Comparison of ENCODE assay signal across 8 mouse cellular contexts in genomic region chr5:122158557-122159515, GRCm38 (mm10). TPM values are rescaled to one million over a fixed set of nuclear protein-coding genes. Genes with fewer than 3 reads are reported as not detected.
DNase-seq lines count a peak whose midpoint lies in the region; ATAC-seq and TF ChIP-seq lines count a peak whose summit lies in the region.

No protein-coding gene starts in this region.

- ATAC-seq in hindbrain, embryonic 12.5 days (ENCODE audit: low FRiP score), result peak; percentile 45
- no peak; the same call in 1 of the 2 replicates for ATAC-seq in liver, embryonic 14.5 days (ENCODE audit: insufficient read depth)
- peak; percentile 38 for ATAC-seq in neural tube, embryonic 14.5 days (ENCODE audit: low read depth)

- TF ChIP-seq POLR2A in brain, embryonic 14.5 days (IDR thresholded peaks at IDR 0.05; ENCODE audit: borderline replicate concordance, extremely low read depth, insufficient read depth, insufficient read length, poor library complexity, severe bottlenecking), result no peak

- H3K9ac ChIP-seq in hindbrain, embryonic 12.5 days, result peak overlapping the region; percentile 98
- peak overlapping the region; percentile 98 for H3K9ac ChIP-seq in liver, embryonic 14.5 days (replicated peaks)
- H3K9ac ChIP-seq in neural tube, embryonic 14.5 days (replicated peaks; ENCODE audit: low read depth, low read length), result peak overlapping the region; percentile 96

- H3K9me3 ChIP-seq in hindbrain, embryonic 12.5 days (replicated peaks), result no peaks in the 10 kb centered on the region
- no peaks in the 10 kb centered on the region for H3K9me3 ChIP-seq in liver, embryonic 14.5 days (ENCODE audit: control insufficient read depth, low read length)
- no peaks in the 10 kb centered on the region for H3K9me3 ChIP-seq in neural tube, embryonic 14.5 days (ENCODE audit: control insufficient read depth, low read length)

- H3K4me3 ChIP-seq in left cerebral cortex, adult 2 months, result peak overlapping the region; percentile 99
- peak overlapping the region; percentile 91 for H3K4me3 ChIP-seq in hindbrain, embryonic 12.5 days
- H3K4me3 ChIP-seq in liver, embryonic 14.5 days (ENCODE audit: insufficient read depth in 1 of 2, low read depth in 2 of 2, low read length in 2 of 2), result peak overlapping the region; percentile 84 to 93
- peak overlapping the region; percentile 83 for H3K4me3 ChIP-seq in neural tube, embryonic 14.5 days (ENCODE audit: low read depth, low read length)

- peaks cover 55% of the 10 kb centered on the region for H3K4me1 ChIP-seq in hindbrain, embryonic 12.5 days
- H3K4me1 ChIP-seq in liver, embryonic 14.5 days (replicated peaks; ENCODE audit: control insufficient read depth in 2 of 2, insufficient read depth in 2 of 2, low read length in 1 of 2), result peaks cover 20 to 51% of the 10 kb centered on the region in 2 experiments
- H3K4me1 ChIP-seq in neural tube, embryonic 14.5 days (ENCODE audit: control insufficient read depth, insufficient read depth, low read length), result peaks cover 44% of the 10 kb centered on the region

- no peak for TF ChIP-seq CTCF in left cerebral cortex, adult 2 months (IDR thresholded peaks at IDR 0.05)
- no peak for TF ChIP-seq CTCF in brain, embryonic 14.5 days (IDR thresholded peaks at IDR 0.05; ENCODE audit: borderline replicate concordance, extremely low read depth, insufficient read depth, insufficient read length)
- no peak for TF ChIP-seq CTCF in liver, embryonic 14.5 days (IDR thresholded peaks at IDR 0.05; ENCODE audit: low read depth)

- H3K27me3 ChIP-seq in hindbrain, embryonic 12.5 days, result 0 out of 2 replicates have a peak, but pooled peaks cover 2% of the 10 kb centered on the region
- no peaks in the 10 kb centered on the region for H3K27me3 ChIP-seq in liver, embryonic 14.5 days (ENCODE audit: control insufficient read depth, insufficient read depth, low read length)
- no peaks in the 10 kb centered on the region for H3K27me3 ChIP-seq in neural tube, embryonic 14.5 days (ENCODE audit: control insufficient read depth, insufficient read depth, low read length)

- peak overlapping the region; percentile 98 for H3K27ac ChIP-seq in left cerebral cortex, adult 2 months
- peak overlapping the region; percentile 82 for H3K27ac ChIP-seq in hindbrain, embryonic 12.5 days
- peak overlapping the region; percentile 47 for H3K27ac ChIP-seq in liver, embryonic 14.5 days
- peak overlapping the region; percentile 87 for H3K27ac ChIP-seq in neural tube, embryonic 14.5 days (ENCODE audit: low read depth, low read length)

- WGBS in hindbrain, embryonic 12.5 days, result 2% methylated on average over 42 of the region's 42 CpGs
- WGBS in liver, embryonic 14.5 days (ENCODE audit: insufficient replicate concordance), result 1% methylated on average over 42 of the region's 42 CpGs
- 2% methylated on average over 42 of the region's 42 CpGs for WGBS in neural tube, embryonic 14.5 days

- no peak for DNase-seq in left cerebral cortex, adult 2 months (ENCODE audit: extremely low spot score in 1 of 2, low spot score in 2 of 2)
- no peak for DNase-seq in left cerebral cortex, adult 18-20 months (ENCODE audit: low spot score in 2 of 2)
- DNase-seq in brain, embryonic 14.5 days (ENCODE audit: low read depth), result peak; percentile 59
- DNase-seq in liver, embryonic 14.5 days (ENCODE audit: low read depth in 3 of 3, low spot score in 3 of 3), result no peak
- DNase-seq in ovary, adult 18-20 months (ENCODE audit: low spot score), result no peak
- no peak for DNase-seq in left cerebral cortex, adult 8-10 months (ENCODE audit: low spot score in 2 of 2)

- H3K4me2 ChIP-seq in hindbrain, embryonic 12.5 days (replicated peaks), result peak overlapping the region; percentile 87
- peak overlapping the region; percentile 96 for H3K4me2 ChIP-seq in liver, embryonic 14.5 days (ENCODE audit: low read depth)
- peak overlapping the region; percentile 88 for H3K4me2 ChIP-seq in neural tube, embryonic 14.5 days (ENCODE audit: low read depth, low read length)

- H3K36me3 ChIP-seq in hindbrain, embryonic 12.5 days, result peaks cover 30% of the 10 kb centered on the region
- H3K36me3 ChIP-seq in liver, embryonic 14.5 days (replicated peaks; ENCODE audit: control insufficient read depth, insufficient read depth, low read depth), result peaks cover 36% of the 10 kb centered on the region
- peaks cover 6% of the 10 kb centered on the region; the same call in 1 of the 2 replicates for H3K36me3 ChIP-seq in neural tube, embryonic 14.5 days (ENCODE audit: control insufficient read depth, insufficient read depth, low read length)

- TF ChIP-seq EP300 in liver, embryonic 14.5 days (IDR thresholded peaks at IDR 0.05; ENCODE audit: low read depth), result no peak

- intact Hi-C loops in left cerebral cortex, adult 2 months (cut with DNase I), result no loop called here

RNA-seq across cellular contexts. Expression of gene Ppp1cc, which starts 0.8 kb away (rescaled TPM):
- 100 to 1,000 TPM; 176 to 195 TPM for total RNA-seq in left cerebral cortex, adult 2 months (2021)
- 100 to 1,000 TPM; 190 to 202 TPM for total RNA-seq in left cerebral cortex, adult 18-20 months (2021)
- polyA plus RNA-seq in brain, embryonic 14.5 days (2012; rRNA removed), result 270 and 345 TPM in 2 replicates
- 286 and 293 TPM in 2 replicates for polyA plus RNA-seq in hindbrain, embryonic 12.5 days (2016; fragmentation: Nextera tagmentation; extraction: Ambion mirVana)
- polyA plus RNA-seq in liver, embryonic 14.5 days (2012; rRNA removed), result 84.5 and 119 TPM in 2 replicates
- 139 and 165 TPM in 2 replicates for polyA plus RNA-seq in liver, embryonic 14.5 days (2014; fragmentation: Nextera tagmentation; extraction: Ambion mirVana)
- polyA plus RNA-seq in neural tube, embryonic 14.5 days (2014; fragmentation: Nextera tagmentation; extraction: Ambion mirVana), result 198 and 202 TPM in 2 replicates
- 100 to 1,000 TPM; 197 to 231 (median 211) TPM for total RNA-seq in left cerebral cortex, adult 8-10 months (2022)

RNA-seq across cellular contexts. Expression of gene Ccdc63, which starts 18.2 kb away (rescaled TPM):
- total RNA-seq in left cerebral cortex, adult 2 months (2021), result 1 to 10 TPM in 1 of 2 experiments, under 1 TPM in 1; 0.66 to 1.1 TPM
- under 1 TPM; 0.82 to 0.84 TPM for total RNA-seq in left cerebral cortex, adult 18-20 months (2021)
- polyA plus RNA-seq in brain, embryonic 14.5 days (2012; rRNA removed), result 0.07 and 0.24 TPM in 2 replicates
- polyA plus RNA-seq in hindbrain, embryonic 12.5 days (2016; fragmentation: Nextera tagmentation; extraction: Ambion mirVana), result not detected in 2 replicates
- 0.01 and 0.13 TPM in 2 replicates for polyA plus RNA-seq in liver, embryonic 14.5 days (2012; rRNA removed)
- not detected in 2 replicates for polyA plus RNA-seq in liver, embryonic 14.5 days (2014; fragmentation: Nextera tagmentation; extraction: Ambion mirVana)
- polyA plus RNA-seq in neural tube, embryonic 14.5 days (2014; fragmentation: Nextera tagmentation; extraction: Ambion mirVana), result 0.13 TPM in 1 of 2 replicates, not detected in the other
- 1 to 10 TPM in 1 of 4 experiments, under 1 TPM in 3; 0.53 to 1.4 (median 0.68) TPM for total RNA-seq in left cerebral cortex, adult 8-10 months (2022)

RNA-seq across cellular contexts. Expression of gene Hvcn1, which starts 47.8 kb away (rescaled TPM):
- 1 to 10 TPM; 2.1 to 2.2 TPM for total RNA-seq in left cerebral cortex, adult 2 months (2021)
- 1 to 10 TPM; 2.6 to 4.3 TPM for total RNA-seq in left cerebral cortex, adult 18-20 months (2021)
- 2.3 and 2.4 TPM in 2 replicates for polyA plus RNA-seq in brain, embryonic 14.5 days (2012; rRNA removed)
- polyA plus RNA-seq in hindbrain, embryonic 12.5 days (2016; fragmentation: Nextera tagmentation; extraction: Ambion mirVana), result 6.5 and 6.7 TPM in 2 replicates
- polyA plus RNA-seq in liver, embryonic 14.5 days (2012; rRNA removed), result 1.2 and 1.3 TPM in 2 replicates
- 1.5 and 1.6 TPM in 2 replicates for polyA plus RNA-seq in liver, embryonic 14.5 days (2014; fragmentation: Nextera tagmentation; extraction: Ambion mirVana)
- polyA plus RNA-seq in neural tube, embryonic 14.5 days (2014; fragmentation: Nextera tagmentation; extraction: Ambion mirVana), result 0.72 and 0.84 TPM in 2 replicates
- 10 to 100 TPM in 1 of 4 experiments, 1 to 10 TPM in 3; 4.2 to 11.2 (median 6.9) TPM for total RNA-seq in left cerebral cortex, adult 8-10 months (2022)

RNA-seq across cellular contexts. Expression of gene Myl2, which starts 58.1 kb away (rescaled TPM):
- total RNA-seq in left cerebral cortex, adult 2 months (2021), result 1 to 10 TPM in 1 of 2 experiments, under 1 TPM in 1; 0.86 to 1.4 TPM
- total RNA-seq in left cerebral cortex, adult 18-20 months (2021), result 1 to 10 TPM; 1.3 to 2.0 TPM
- 0.26 and 0.32 TPM in 2 replicates for polyA plus RNA-seq in brain, embryonic 14.5 days (2012; rRNA removed)
- polyA plus RNA-seq in hindbrain, embryonic 12.5 days (2016; fragmentation: Nextera tagmentation; extraction: Ambion mirVana), result 2.5 and 3.0 TPM in 2 replicates
- 0.10 TPM in 1 of 2 replicates, not detected in the other for polyA plus RNA-seq in liver, embryonic 14.5 days (2012; rRNA removed)
- polyA plus RNA-seq in liver, embryonic 14.5 days (2014; fragmentation: Nextera tagmentation; extraction: Ambion mirVana), result not detected in 2 replicates
- polyA plus RNA-seq in neural tube, embryonic 14.5 days (2014; fragmentation: Nextera tagmentation; extraction: Ambion mirVana), result 0.86 TPM in 1 of 2 replicates, not detected in the other
- 1 to 10 TPM; 2.4 to 9.2 (median 3.9) TPM for total RNA-seq in left cerebral cortex, adult 8-10 months (2022)

Comparison
In these comparisons a context has a peak if more than half of its experiments do, and no peak if none do; other contexts are left out.
1. H3K27ac ChIP-seq: peak in every context shown above with its lines; median percentile 98 in left cerebral cortex, adult 2 months; 87 in neural tube, embryonic 14.5 days; 82 in hindbrain, embryonic 12.5 days; 47 in liver, embryonic 14.5 days.